Mouse (Mus musculus) forebrain, embryonic 12.5 days (tissue): ENCODE data around the gene Pnmal1. TPM values are rescaled to one million over a fixed set of nuclear protein-coding genes. Genes with fewer than 3 reads are reported as not detected.

Source experiments
- ATAC-seq: fragments of 200-750 bp; cut with Nextera tagmentation; 2 replicates; pipeline ENCODE4 v1.8.0; 2017; ENCODE audit warnings: moderate TSS enrichment; ENCODE audit not compliant: low FRiP score
- H3K27ac ChIP-seq: fragments of 300-500 bp; sonication (generic); 2 replicates; pipeline ENCODE4 v1.5.1; 2016; ENCODE audit warnings: mild to moderate bottlenecking
- H3K27me3 ChIP-seq: fragments of 300-500 bp; sonication (generic); 2 replicates; pipeline ENCODE4 v1.6.1; 2016; ENCODE audit warnings: mild to moderate bottlenecking
- H3K36me3 ChIP-seq: fragments of 300-500 bp; sonication (generic); replicated peaks from 2 replicates; pipeline ENCODE4 v1.6.1; 2016; ENCODE audit warnings: mild to moderate bottlenecking
- H3K4me1 ChIP-seq: fragments of 300-500 bp; sonication (generic); 2 replicates; pipeline ENCODE4 v1.6.1; 2016
- H3K4me2 ChIP-seq: fragments of 300-500 bp; sonication (generic); 2 replicates; pipeline ENCODE4 v1.6.1; 2016; ENCODE audit warnings: mild to moderate bottlenecking, moderate library complexity
- H3K4me3 ChIP-seq: fragments of 300-500 bp; sonication (generic); replicated peaks from 2 replicates; pipeline ENCODE4 v1.5.1; 2016; ENCODE audit warnings: mild to moderate bottlenecking
- H3K9ac ChIP-seq: fragments of 300-500 bp; sonication (generic); 2 replicates; pipeline ENCODE4 v1.6.1; 2016; ENCODE audit warnings: mild to moderate bottlenecking
- H3K9me3 ChIP-seq: fragments of 300-500 bp; sonication (generic); 2 replicates; pipeline ENCODE4 v1.6.1; 2016
- WGBS: fragments of 180-500 bp; shearing (Covaris S2); methylation state at CpG from one replicate; pipeline ENCODE4 v1.1.7; 2016; 5-methylcytosine and 5-hydroxymethylcytosine counted together
- polyA plus RNA-seq: library from polyadenylated mRNA; unstranded; fragments of >200 nt; fragmentation: Nextera tagmentation; extraction: Ambion mirVana; gene quantifications from 2 replicates; pipeline ENCODE4 v1.2.1, GENCODE M21; 2016

Pnmal1 gene
- polyA plus RNA-seq, 1 experiment from 2014 or later: 32.3 TPM

GRCm38 (mm10) chr7:16931968-16932627, 27.4 kb upstream of the Pnmal1 start:
- Histone ChIP-seq H3K27ac (peak overlapping the region; percentile 46; the same call in 1 of the 2 replicates), H3K9ac (no peak overlapping the region), H3K9me3 (no peaks in the 10 kb centered on the region), H3K27me3 (no peaks in the 10 kb centered on the region), H3K4me3 (no peak overlapping the region), H3K4me2 (no peak overlapping the region), H3K4me1 (peaks cover 19% of the 10 kb centered on the region), H3K36me3 (no peaks in the 10 kb centered on the region)
- peak; percentile 64 for ATAC-seq
- 17% methylated on average over 14 of the region's 14 CpGs for WGBS

GRCm38 (mm10) chr7:16932704-16933577, 26.5 kb upstream of the Pnmal1 start:
- Histone ChIP-seq H3K4me1 (peaks cover 22% of the 10 kb centered on the region), H3K27ac (peak overlapping the region; percentile 46), H3K36me3 (no peaks in the 10 kb centered on the region), H3K4me2 (no peak overlapping the region), H3K9ac (0 out of 2 replicates have a peak overlapping the region, but pooled peaks have one; percentile 4), H3K4me3 (no peak overlapping the region), H3K27me3 (no peaks in the 10 kb centered on the region), H3K9me3 (no peaks in the 10 kb centered on the region)
- WGBS: 43% methylated on average over 14 of the region's 14 CpGs
- peak; percentile 55 for ATAC-seq

GRCm38 (mm10) chr7:16937312-16937711, 22.2 kb upstream of the Pnmal1 start:
- H3K9me3 ChIP-seq: no peaks in the 10 kb centered on the region
- peaks cover 43% of the 10 kb centered on the region for H3K4me1 ChIP-seq
- no peaks in the 10 kb centered on the region for H3K36me3 ChIP-seq
- no peaks in the 10 kb centered on the region for H3K27me3 ChIP-seq
- no peak for ATAC-seq
- no peak overlapping the region for H3K9ac ChIP-seq
- no peak overlapping the region for H3K4me2 ChIP-seq
- WGBS: 45% methylated on average over 4 of the region's 4 CpGs
- no peak overlapping the region for H3K27ac ChIP-seq
- H3K4me3 ChIP-seq: no peak overlapping the region

GRCm38 (mm10) chr7:16938117-16938791, 21.2 kb upstream of the Pnmal1 start:
- Histone ChIP-seq H3K36me3 (no peaks in the 10 kb centered on the region), H3K4me2 (peak overlapping the region; percentile 27), H3K9me3 (no peaks in the 10 kb centered on the region), H3K27me3 (no peaks in the 10 kb centered on the region), H3K4me1 (peaks cover 37% of the 10 kb centered on the region), H3K4me3 (no peak overlapping the region), H3K27ac (peak overlapping the region; percentile 82), H3K9ac (no peak overlapping the region)
- ATAC-seq: peak; percentile 87
- 65% methylated on average over 17 of the region's 17 CpGs for WGBS

GRCm38 (mm10) chr7:16940292-16940691, 19.2 kb upstream of the Pnmal1 start:
- peaks cover 4% of the 10 kb centered on the region for H3K27me3 ChIP-seq
- no peaks in the 10 kb centered on the region for H3K36me3 ChIP-seq
- no peak for ATAC-seq
- H3K9ac ChIP-seq: no peak overlapping the region
- peaks cover 44% of the 10 kb centered on the region for H3K4me1 ChIP-seq
- WGBS: 44% methylated on average over 7 of the region's 7 CpGs
- no peaks in the 10 kb centered on the region for H3K9me3 ChIP-seq
- H3K4me2 ChIP-seq: no peak overlapping the region
- no peak overlapping the region for H3K4me3 ChIP-seq
- peak overlapping the region; percentile 22 for H3K27ac ChIP-seq

- H3K27ac ChIP-seq: peak overlapping the region; percentile 51
- WGBS: 59% methylated on average over 4 of the region's 4 CpGs
- no peak for ATAC-seq
- peaks cover 68% of the 10 kb centered on the region for H3K4me1 ChIP-seq
- H3K4me2 ChIP-seq: no peak overlapping the region
- no peak overlapping the region for H3K9ac ChIP-seq
- no peak overlapping the region for H3K4me3 ChIP-seq
- peaks cover 29% of the 10 kb centered on the region for H3K27me3 ChIP-seq
- H3K9me3 ChIP-seq: no peaks in the 10 kb centered on the region
- no peaks in the 10 kb centered on the region for H3K36me3 ChIP-seq
These were observed 16.6 kb upstream of the Pnmal1 start for GRCm38 (mm10) chr7:16942861-16943260.

- H3K9me3 ChIP-seq: no peaks in the 10 kb centered on the region
- no peaks in the 10 kb centered on the region for H3K36me3 ChIP-seq
- peaks cover 43% of the 10 kb centered on the region for H3K27me3 ChIP-seq
- WGBS: 12% methylated on average over 36 of the region's 36 CpGs
- peaks cover 69% of the 10 kb centered on the region for H3K4me1 ChIP-seq
- peak; percentile 92 for ATAC-seq
- H3K4me2 ChIP-seq: peak within 1 kb of the TSS; percentile 69
- peak within 1 kb of the TSS; percentile 78 for H3K27ac ChIP-seq
- H3K4me3 ChIP-seq: peak within 1 kb of the TSS; percentile 52
- H3K9ac ChIP-seq: peak within 1 kb of the TSS; percentile 63
These were observed 15.2 kb upstream of the Pnmal1 start, which contains the start of gene Pnmal2 for GRCm38 (mm10) chr7:16944061-16944807. TSS of gene Pnmal2 (plus strand) at chr7:16944682.

- Histone ChIP-seq H3K9me3 (no peaks in the 10 kb centered on the region), H3K4me2 (peak overlapping the region; percentile 69), H3K9ac (peak overlapping the region; percentile 63), H3K4me3 (peak overlapping the region; percentile 52), H3K27ac (peak overlapping the region; percentile 78), H3K4me1 (peaks cover 71% of the 10 kb centered on the region), H3K36me3 (no peaks in the 10 kb centered on the region), H3K27me3 (peaks cover 49% of the 10 kb centered on the region)
- 1% methylated on average over 22 of the region's 22 CpGs for WGBS
- no peak; the same call in 1 of the 2 replicates for ATAC-seq
These were observed 14.6 kb upstream of the Pnmal1 start for GRCm38 (mm10) chr7:16944808-16945315.

- Histone ChIP-seq H3K27ac (0 out of 2 replicates have a peak overlapping the region, but pooled peaks have one; percentile 42), H3K9ac (peak overlapping the region; percentile 63), H3K36me3 (no peaks in the 10 kb centered on the region), H3K4me3 (peak overlapping the region; percentile 52), H3K9me3 (no peaks in the 10 kb centered on the region), H3K27me3 (peaks cover 49% of the 10 kb centered on the region), H3K4me1 (peaks cover 71% of the 10 kb centered on the region), H3K4me2 (peak overlapping the region; percentile 69)
- ATAC-seq: no peak
- 11% methylated on average over 17 of the region's 17 CpGs for WGBS
These were observed 14.1 kb upstream of the Pnmal1 start for GRCm38 (mm10) chr7:16945419-16945818.

- 2% methylated on average over 53 of the region's 53 CpGs for WGBS
- no peak for ATAC-seq
These were observed 12.8 kb upstream of the Pnmal1 start for GRCm38 (mm10) chr7:16946441-16947348.

More at GRCm38 (mm10) chr7:16946441-16947348, 12.8 kb upstream of the Pnmal1 start:
- peak overlapping the region; percentile 63 for H3K9ac ChIP-seq
- H3K4me1 ChIP-seq: peaks cover 69% of the 10 kb centered on the region
- H3K27ac ChIP-seq: peak overlapping the region; percentile 68
- H3K9me3 ChIP-seq: no peaks in the 10 kb centered on the region
- no peaks in the 10 kb centered on the region for H3K36me3 ChIP-seq
- peak overlapping the region; percentile 69 for H3K4me2 ChIP-seq
- H3K27me3 ChIP-seq: peaks cover 49% of the 10 kb centered on the region
- H3K4me3 ChIP-seq: peak overlapping the region; percentile 52
